Mouse (Mus musculus) layer of hippocampus, adult 9-10 months (tissue): ENCODE measurements around the gene Lhx6.

Experiments
- DNase-seq: peaks from one replicate; pipeline ENCODE4 v3.0.0; 2022; ENCODE audit warnings: low spot score

Lhx6 gene

GRCm38 (mm10) chr2:36093301-36093700, 11.9 kb downstream of the Lhx6 start:
- no peak for DNase-seq

GRCm38 (mm10) chr2:36092748-36093147, 12.5 kb downstream of the Lhx6 start:
- no peak for DNase-seq

GRCm38 (mm10) chr2:36090853-36091741, 14.1 kb downstream of the Lhx6 start:
- DNase-seq, result no peak

- DNase-seq, result no peak
Observed at GRCm38 (mm10) chr2:36089190-36089589, 16.0 kb downstream of the Lhx6 start.

- DNase-seq, result no peak
Observed at GRCm38 (mm10) chr2:36085041-36085440, 20.2 kb downstream of the Lhx6 start.

- no peak for DNase-seq
Observed at GRCm38 (mm10) chr2:36082802-36083580, 22.2 kb downstream of the Lhx6 start.

- no peak for DNase-seq
Observed at GRCm38 (mm10) chr2:36081446-36081845, 23.8 kb downstream of the Lhx6 start.

- no peak for DNase-seq
Observed at GRCm38 (mm10) chr2:36077160-36077761, 27.9 kb downstream of the Lhx6 start.

- DNase-seq, result no peak
Observed at GRCm38 (mm10) chr2:36075210-36075609, 30.0 kb downstream of the Lhx6 start.

- no peak for DNase-seq
Observed at GRCm38 (mm10) chr2:36073781-36074180, 31.4 kb downstream of the Lhx6 start.

- DNase-seq, result no peak
Observed at GRCm38 (mm10) chr2:36071660-36072305, 33.4 kb downstream of the Lhx6 start.

- DNase-seq, result no peak
Observed at GRCm38 (mm10) chr2:36067132-36067531, 38.1 kb downstream of the Lhx6 start.

GRCm38 (mm10) chr2:36061409-36061808, 43.8 kb downstream of the Lhx6 start:
- no peak for DNase-seq

GRCm38 (mm10) chr2:36056248-36056647, 49.0 kb downstream of the Lhx6 start:
- no peak for DNase-seq

GRCm38 (mm10) chr2:36053249-36053648, 52.0 kb downstream of the Lhx6 start:
- no peak for DNase-seq

GRCm38 (mm10) chr2:36049567-36049954, 55.6 kb downstream of the Lhx6 start:
- DNase-seq, result no peak

GRCm38 (mm10) chr2:36048748-36049566, 56.3 kb downstream of the Lhx6 start, which contains the start of the genes Ndufa8 and Morn5:
Ndufa8 (minus strand) TSS chr2:36049406.
Morn5 (plus strand) TSS chr2:36049458.
- peak; percentile 96 for DNase-seq

- no peak for DNase-seq
Observed at GRCm38 (mm10) chr2:36048164-36048563, 57.0 kb downstream of the Lhx6 start.

GRCm38 (mm10) chr2:36040872-36041271, 64.3 kb downstream of the Lhx6 start:
- DNase-seq, result no peak

- no peak for DNase-seq
Observed at GRCm38 (mm10) chr2:36039297-36039985, 65.8 kb downstream of the Lhx6 start.
